Mouse (Mus musculus) cerebellum, adult 9-11 months (tissue): ENCODE results near the gene Duxf3.
"Not testable (repeated sequence)": the region's sequence is repeated elsewhere in the genome, so short reads cannot be mapped to it uniquely, and the experiment has no call there.

Experiments used
- DNase-seq: peaks from one replicate; pipeline ENCODE4 v3.0.0; 2022

Gene Duxf3

DNA sequence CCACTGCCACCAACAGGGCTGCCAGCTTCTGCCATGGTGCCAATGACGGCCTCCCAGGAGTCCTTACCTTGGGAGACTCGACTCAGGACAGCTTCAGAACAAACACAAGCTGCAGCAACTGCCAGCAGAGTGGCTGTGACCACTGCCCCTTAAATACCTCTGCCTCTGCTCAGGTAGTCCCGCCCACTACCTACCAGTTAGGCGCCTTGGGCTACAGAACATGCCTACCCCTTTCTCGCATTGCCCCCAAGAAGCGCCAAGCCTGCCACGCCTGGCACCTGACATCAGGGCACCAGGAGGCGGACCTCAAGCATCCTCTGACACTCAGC, at the start of gene Duxf3:
Gene Duxf3 (minus strand): TSS at position 35 of the 329 bp plus-strand sequence.
- DNase-seq, result not testable (repeated sequence)

DNA sequence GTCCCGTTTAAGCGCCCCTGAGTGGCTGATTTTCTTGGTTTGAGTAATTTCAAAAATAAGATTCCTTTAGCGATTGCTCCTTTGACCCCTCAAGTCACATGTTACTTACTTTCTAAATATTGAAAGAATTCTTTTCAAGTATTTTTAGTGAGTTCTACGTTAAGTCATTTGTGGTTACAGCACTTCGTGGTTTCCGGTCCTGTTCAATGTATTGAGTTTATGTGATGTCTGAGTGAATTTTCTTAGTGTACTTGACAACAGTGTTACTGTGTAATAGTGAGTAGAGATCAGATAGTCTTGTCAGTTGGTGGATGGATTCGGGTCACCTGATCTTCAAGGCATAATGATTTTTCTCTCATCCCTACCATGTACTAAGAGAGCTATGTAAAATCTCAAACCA, 49.8 kb upstream of the Duxf3 start:
- no peak for DNase-seq

DNA sequence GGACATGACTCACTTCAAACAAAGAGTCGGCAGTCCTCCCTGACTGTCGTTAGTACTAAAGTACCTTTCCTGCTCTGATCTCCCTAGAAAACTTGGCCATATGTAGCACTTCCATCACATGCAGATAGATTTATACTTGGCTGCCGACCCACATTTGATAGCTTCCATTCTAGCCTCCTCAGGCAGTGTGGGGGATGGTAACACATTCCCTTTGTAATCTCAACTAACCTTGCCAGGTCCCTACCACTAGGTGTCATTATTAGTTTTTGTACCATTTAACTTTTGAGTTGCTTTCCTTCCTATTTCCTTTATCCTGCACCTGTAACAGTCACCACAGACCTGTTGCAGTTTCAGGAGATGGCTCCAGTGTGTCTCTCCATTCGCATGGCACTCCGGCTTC, 26.0 kb upstream of the Duxf3 start:
- no peak for DNase-seq

DNA sequence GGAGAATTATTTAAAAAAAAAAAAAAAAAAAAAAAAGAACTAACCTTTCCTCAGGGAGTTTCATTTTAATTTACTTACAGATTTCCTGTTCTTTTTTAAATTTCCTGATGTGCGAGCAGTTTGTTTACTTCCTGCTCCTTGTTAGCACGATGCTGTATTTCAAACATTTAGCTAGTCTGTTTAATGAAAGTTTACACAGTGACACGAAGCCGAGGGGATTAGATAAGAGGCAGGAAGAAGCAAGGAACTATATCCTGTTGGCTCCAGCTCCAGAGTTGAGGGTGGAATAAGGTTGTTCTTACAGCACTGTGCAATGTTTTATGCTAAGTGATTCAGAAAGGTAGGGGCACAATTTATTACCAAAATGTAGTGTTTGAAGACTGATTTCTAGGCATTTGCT, 23.5 kb upstream of the Duxf3 start:
- no peak for DNase-seq

DNA sequence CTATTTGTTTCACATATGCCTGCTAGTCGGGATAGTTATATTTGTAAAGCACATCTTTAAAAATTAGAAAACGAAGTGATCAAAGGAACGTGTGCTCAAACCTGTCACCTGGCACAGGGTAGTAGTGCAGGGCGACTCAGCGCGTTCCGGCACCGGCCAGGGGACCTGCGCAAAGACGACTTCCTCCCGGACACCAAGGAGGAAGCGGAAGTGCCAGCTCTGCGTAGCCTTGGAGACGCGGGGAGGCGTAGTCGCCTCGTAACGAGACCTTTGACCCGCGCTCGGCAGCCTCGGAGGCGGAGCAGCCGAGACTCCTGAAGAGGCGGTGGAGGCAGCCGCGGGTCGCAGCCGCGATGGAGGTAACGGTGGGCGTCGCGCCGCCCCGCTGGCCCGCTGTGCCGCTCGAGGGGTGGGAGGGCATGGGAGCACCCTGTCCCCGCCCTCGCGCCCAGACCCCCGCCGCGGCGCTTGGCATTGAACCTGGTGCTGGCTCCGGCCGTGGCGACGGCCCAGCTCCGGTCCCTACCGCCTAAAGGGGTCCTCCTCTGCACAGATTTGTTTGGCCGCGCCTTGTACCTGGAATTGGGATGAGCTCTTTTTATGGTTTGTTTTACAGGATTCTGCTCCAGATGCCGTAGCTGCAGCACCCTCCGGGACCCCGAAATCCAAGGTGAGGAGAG, 22.9 kb upstream of the Duxf3 start, which contains the start of gene Gcc2:
Gene Gcc2 (plus strand): TSS at position 285 of the 680 bp plus-strand sequence.
- peak; percentile 93 for DNase-seq

DNA sequence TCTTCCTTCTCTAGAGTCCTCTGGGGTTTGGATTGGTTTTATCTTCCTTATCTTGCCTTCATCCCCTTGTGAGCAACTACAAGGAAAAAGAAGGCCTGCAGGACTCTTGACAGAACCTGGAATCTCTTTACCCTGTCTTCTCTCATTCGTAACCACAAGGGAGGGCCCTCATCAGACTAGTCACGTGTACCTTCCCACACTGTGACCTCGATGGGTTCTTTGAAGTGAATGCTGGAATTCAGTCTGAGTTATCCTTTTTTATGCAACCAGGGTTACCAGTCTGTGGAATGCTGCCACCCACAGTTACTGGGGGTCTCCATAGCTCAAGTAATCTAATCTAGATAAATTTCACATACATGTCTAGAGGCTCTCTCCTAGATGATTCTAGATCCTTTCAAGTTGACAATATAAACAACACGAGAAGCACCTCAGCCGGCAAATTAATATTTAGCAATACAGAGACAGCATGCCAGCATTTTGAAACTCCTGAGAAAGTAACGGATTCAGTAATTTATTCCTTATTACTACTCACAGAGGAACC, 22.2 kb upstream of the Duxf3 start:
- peak; percentile 17 for DNase-seq

DNA sequence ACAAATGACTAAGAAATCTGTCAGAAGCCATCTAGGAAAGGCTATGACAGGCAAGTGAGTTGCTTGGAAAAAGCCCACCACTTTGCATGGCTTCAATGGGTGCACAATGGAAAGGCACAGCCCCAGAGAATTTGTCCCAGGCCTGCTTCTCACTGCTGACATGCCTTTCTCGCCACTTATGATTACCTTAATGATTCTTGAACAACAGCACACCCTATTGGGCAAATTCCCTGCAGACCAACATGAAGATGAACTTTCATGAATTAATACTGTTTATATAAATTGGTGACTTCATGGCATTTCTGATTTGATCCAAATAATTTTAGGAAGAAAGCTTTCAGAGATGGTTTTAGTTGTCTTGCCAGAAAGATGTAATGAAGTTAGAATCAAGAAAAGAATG, 17.1 kb upstream of the Duxf3 start:
- no peak for DNase-seq

DNA sequence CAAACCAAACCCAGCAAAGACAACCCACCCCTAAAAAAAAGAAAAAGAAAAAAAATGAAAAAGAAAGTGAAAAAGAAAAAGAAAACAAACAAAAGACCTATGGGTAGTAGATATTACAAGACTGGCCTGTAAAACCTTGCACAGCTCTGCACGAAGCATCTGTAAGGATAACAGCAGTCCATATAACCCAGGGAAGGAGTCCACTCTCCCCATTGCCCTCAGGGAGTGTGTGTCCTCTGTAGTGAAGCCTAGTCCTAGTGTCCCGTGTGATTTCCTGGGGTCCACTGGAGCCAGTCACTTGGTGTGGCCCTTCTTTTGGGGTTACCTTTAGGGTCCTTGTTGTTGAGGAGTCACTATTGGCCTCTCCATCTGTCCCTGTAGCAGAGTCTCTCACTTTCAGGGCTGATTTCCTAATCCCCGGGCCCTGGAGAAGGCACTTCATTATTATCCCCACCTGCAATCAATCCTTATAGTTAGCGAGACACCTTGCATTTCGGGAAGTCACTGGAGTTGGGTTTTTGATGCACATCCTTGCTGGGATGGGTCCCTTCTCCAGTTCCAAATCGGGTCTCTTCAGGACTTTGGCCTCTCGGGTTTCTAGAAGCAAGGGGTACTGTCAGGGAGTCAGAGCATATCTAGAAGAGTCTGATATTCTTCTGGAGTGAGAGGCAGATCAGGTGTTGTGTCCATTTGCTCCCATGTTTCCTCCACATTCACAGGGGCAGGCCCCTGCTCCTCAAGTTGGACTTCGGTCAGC, 6.7 kb upstream of the Duxf3 start:
- peak; percentile 49 for DNase-seq

DNA sequence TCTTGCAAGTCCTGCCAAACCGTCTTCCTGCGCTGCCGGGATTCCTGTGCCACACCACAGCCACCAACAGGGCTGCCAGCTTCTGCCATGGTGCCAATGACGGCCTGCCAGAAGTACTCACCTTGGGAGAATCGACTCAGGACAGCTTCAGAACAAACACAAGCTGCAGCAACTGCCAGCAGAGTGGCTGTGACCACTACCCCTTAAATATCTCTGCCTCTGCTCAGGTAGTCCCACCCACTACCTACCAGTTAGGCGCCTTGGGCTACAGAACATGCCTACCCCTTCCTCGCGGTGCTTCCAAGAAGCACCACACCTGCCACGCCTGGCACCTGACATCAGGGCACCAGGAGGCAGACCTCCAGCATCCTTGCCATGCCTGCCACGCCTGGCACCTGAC, 4.1 kb upstream of the Duxf3 start, which contains the start of gene Gm4981:
Gene Gm4981 (minus strand): TSS at position 89 of the 400 bp plus-strand sequence.
- no peak for DNase-seq

DNA sequence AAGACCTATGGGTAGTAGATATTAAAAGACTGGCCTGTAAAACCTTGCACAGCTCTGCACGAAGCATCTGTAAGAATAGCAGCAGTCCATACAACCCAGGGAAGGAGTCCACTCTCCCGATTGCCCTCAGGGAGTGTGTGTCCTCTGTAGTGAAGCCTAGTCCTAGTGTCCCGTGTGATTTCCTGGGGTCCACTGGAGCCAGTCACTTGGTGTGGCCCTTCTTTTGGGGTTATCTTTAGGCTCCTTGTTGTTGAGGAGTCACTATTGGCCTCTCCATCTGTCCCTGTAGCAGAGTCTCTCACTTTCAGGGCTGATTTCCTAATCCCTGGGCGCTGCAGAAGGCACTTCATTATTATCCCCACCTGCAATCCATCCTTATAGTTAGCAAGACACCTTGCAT, 2.5 kb upstream of the Duxf3 start:
- peak; percentile 22 for DNase-seq

DNA sequence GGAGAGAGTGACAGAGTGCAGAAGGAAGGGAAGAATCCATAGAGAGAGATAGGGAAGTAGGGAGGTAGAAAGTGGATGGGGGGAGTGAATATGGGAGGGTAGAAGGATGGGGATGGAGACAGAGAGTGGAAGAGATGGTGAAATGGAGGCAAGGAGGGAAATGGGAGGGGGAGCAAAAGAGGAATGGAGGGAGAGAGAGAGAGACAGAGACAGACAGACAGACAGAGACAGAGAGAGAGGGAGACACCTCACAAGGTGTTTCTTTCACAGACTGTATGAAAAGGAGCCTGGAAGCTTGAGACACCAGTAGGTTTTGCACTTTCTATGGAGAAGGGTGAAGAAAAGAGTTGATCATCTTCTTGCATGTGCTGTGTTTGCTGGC, 1.3 kb upstream of the Duxf3 start:
- DNase-seq, result not testable (repeated sequence)

DNA sequence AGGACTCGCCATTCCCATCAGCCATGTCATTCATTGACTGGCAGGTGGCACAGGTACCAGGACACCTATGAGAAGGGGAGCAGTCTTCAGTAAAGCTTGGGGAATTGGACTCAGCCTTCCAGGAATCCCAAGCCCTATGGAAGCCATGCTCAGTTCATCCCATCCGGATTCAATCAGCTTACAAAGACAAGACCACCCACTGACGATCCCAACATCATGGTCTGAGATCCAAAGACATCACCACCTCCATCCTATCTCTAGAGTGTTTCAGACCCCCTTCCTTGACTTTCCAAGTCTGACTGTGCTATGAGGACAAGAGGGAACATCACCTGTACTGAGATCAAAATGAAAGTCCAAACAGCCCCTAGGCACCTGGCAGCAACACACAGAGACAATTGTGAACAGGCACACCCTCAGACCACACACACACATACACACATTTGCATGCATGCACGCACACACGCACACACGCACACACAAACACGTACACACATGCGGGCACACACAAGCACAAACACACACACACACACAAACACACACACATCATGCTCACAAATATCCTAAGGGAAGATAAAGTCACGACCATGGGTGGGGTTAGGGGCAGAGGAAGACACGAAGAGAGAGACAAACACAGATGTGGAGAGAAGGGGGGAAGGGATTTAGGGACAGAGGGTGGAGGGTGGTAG, 722 bp upstream of the Duxf3 start:
- peak; percentile 37 for DNase-seq

DNA sequence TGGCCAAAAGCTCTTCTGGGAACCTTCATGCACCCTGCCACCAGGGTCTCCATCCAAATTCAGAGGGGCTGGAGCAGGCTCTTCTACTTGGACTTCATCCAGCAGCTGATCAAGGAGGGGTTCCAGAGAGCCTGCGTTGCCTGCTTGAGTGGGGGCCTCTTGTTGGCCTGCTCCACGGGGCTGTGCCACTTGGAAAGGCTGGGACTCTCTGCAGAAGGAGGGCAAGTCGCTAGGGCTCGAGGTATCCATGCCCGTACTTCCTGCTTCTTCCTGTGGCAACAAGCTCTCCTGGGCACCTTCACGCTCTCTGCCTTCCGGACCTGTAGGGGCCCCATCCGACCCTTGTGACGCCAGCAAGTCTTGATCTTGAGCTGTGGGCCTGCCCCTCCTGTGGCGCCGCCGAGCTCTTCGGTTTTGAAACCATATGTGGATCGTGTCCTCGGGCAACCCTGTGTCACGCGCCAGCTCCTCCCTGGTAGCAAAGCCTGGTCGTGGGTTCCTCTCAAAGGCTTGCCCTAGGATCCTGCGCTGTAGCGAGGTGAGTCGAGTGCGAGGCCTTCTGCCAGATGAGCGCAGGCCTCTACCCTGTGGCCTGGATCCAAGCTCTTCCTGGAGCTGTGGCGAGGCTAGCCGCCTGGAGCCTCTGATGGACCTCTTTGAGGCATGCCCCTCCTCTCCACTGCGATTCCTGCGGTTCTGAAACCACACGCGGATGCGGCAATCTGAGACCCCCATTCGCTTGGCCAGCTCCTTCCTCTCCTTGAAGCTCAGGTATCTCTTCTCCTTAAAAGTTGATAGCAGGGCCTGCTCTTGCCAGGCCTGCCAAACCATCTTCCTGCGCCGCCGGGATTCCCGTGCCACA, 465 bp downstream of the Duxf3 start:
- peak; percentile 73 for DNase-seq

DNA sequence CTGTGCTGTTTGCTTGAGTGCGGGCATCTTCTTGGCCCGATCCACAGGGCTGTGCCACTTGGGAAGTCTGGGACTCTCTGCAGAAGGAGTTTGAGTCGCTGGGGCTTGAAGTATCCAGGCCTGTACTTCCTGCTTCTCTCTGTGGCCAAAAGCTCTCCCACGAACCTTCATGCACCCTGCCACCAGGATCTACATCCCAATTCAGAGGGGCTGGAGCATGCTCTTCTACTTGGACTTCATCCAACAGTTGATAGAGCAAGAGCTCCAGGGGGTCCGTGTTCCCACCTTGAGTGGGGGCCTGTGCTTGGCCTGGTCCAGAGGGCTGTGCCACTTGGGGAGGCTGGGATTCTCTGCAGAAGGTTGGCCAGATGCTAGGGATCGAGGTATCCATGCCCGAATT, 1.4 kb downstream of the Duxf3 start:
- DNase-seq, result peak; percentile 52

DNA sequence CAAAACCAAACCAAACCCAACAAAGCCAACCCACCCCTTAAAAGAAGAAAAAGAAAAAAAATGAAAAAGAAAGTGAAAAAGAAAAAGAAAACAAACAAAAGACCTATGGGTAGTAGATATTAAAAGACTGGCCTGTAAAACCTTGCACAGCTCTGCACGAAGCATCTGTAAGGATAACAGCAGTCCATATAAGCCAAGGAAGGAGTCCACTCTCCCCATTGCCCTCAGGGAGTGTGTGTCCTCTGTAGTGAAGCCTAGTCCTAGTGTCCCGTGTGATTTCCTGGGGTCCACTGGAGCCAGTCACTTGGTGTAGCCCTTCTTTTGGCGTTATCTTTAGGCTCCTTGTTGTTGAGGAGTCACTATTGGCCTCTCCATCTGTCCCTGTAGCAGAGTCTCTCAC, 2.5 kb downstream of the Duxf3 start:
- DNase-seq, result not testable (repeated sequence)

DNA sequence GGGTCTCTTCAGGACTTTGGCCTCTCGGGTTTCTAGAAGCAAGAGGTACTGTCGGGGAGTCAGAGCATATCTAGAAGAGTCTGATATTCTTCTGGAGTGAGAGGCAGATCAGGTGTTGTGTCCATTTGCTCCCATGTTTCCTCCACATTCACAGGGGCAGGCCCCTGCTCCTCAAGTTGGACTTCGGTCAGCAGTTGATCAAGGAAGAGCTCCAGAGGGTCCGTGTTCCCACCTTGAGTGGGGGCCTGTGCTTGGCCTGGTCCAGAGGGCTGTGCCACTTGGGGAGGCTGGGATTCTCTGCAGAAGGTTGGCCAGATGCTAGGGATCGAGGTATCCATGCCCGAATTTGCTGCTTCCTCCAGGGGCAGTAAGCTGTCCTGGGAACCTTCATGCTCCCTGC, 4.7 kb downstream of the Duxf3 start:
- peak; percentile 43 for DNase-seq

DNA sequence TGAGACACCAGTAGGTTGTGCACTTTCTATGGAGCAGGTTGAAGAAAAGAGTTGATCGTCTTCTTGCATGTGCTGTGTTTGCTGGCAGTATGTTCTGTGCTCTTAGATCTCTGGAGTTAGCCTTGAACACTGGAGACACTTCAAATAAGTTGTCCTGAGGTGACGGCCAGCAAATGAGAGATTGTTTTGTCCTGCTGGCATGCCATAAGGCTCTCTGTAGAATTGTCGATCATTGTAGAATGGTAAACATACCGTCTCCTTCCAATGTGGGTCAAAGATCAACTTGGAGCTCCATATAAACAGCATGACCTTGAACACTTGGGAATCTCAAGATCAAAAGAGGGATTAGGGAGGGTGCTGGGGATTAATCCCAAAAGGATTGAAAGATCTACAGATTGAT, 6.1 kb downstream of the Duxf3 start:
- not testable (repeated sequence) for DNase-seq

DNA sequence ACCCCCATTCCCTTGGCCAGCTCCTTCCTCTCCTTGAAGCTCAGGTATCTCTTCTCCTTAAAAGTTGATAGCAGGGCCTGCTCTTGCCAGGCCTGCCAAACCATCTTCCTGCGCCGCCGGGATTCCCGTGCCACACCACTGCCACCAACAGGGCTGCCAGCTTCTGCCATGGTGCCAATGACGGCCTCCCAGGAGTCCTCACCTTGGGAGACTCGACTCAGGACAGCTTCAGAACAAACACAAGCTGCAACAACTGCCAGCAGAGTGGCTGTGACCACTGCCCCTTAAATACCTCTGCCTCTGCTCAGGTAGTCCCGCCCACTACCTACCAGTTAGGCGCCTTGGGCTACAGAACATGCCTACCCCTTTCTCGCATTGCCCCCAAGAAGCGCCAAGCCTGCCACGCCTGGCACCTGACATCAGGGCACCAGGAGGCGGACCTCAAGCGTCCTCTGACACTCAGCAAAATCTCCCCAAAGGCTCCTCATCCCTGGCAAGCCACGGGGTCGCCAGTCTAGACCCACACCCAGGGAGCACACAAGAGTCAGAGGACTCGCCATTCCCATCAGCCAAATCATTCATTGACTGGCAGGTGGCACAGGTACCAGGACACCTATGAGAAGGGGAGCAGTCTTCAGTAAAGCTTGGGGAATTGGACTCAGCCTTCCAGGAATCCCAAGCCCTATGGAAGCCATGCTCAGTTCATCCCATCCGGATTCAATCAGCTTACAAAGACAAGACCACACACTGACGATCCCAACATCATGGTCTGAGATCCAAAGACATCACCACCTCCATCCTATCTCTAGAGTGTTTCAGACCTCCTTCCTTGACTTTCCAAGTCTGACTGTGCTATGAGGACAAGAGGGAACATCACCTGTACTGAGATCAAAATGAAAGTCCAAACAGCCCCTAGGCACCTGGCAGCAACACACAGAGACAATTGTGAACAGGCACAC, 7.4 kb downstream of the Duxf3 start, which contains the start of gene AW822073:
Gene AW822073 (minus strand): TSS at position 104 of the 959 bp plus-strand sequence.
- peak; percentile 35 for DNase-seq

DNA sequence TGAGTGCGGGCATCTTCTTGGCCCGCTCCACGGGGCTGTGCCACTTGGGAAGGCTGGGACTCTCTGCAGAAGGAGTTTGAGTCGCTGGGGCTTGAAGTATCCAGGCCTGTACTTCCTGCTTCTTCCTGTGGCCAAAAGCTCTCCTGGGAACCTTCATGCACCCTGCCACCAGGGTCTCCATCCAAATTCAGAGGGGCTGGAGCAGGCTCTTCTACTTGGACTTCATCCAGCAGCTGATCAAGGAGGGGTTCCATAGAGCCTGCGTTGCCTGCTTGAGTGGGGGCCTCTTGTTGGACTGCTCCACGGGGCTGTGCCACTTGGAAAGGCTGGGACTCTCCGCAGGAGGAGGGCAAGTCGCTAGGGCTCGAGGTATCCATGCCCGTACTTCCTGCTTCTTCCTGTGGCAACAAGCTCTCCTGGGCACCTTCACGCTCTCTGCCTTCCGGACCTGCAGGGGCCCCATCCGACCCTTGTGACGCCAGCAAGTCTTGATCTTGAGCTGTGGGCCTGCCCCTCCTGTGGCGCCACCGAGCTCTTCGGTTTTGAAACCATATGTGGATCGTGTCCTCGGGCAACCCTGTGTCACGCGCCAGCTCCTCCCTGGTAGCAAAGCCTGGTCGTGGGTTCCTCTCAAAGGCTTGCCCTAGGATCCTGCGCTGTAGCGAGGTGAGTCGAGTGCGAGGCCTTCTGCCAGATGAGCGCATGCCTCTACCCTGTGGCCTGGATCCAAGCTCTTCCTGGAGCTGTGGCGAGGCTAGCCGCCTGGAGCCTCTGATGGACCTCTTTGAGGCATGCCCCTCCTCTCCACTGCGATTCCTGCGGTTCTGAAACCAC, 8.3 kb downstream of the Duxf3 start:
- DNase-seq, result peak; percentile 64

DNA sequence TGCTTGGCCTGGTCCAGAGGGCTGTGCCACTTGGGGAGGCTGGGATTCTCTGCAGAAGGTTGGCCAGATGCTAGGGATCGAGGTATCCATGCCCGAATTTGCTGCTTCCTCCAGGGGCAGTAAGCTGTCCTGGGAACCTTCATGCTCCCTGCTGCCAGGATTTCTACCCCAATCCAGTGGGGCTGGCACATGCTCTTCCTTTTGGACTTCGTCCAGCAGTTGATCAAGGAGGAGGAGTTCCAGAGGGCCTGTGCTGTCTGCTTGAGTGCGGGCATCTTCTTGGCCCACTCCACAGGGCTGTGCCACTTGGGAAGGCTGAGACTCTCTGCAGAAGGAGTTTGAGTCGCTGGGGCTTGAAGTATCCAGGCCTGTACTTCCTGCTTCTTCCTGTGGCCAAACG, 9.3 kb downstream of the Duxf3 start:
- not testable (repeated sequence) for DNase-seq
